Mouse (Mus musculus): ENCODE results near the gene Mapre1.
"Not testable (repeated sequence)": the region's sequence is repeated elsewhere in the genome, so short reads cannot be mapped to it uniquely, and the experiment has no call there.

GRCm38 (mm10) chr2:153693413-153693812, 47.7 kb upstream of the Mapre1 start:
- not testable (repeated sequence) for TF ChIP-seq CTCF (IDR thresholded peaks at IDR 0.05; ENCODE audit: borderline replicate concordance, control insufficient read depth, extremely low read depth, insufficient read depth, low read length, poor library complexity); POLR2A (IDR thresholded peaks at IDR 0.05; ENCODE audit: control insufficient read depth, extremely low read depth, insufficient read depth, low read length, poor library complexity)
